Mouse (Mus musculus): ENCODE measurements around the gene Gm42791.

The Gm42791 gene

GRCm38 (mm10) chr5:149007295-149007646, 12.3 kb upstream of the Gm42791 start:
- no peak for DNase-seq

GRCm38 (mm10) chr5:149006362-149007294, 11.7 kb upstream of the Gm42791 start:
- DNase-seq: peak; percentile 93 to 97

GRCm38 (mm10) chr5:149005701-149006361, 10.9 kb upstream of the Gm42791 start:
- DNase-seq: peak in 1 of 2 experiments; percentile 29

- peak; percentile 37 to 61 for DNase-seq
These were observed 10.1 kb upstream of the Gm42791 start for GRCm38 (mm10) chr5:149005083-149005482.

GRCm38 (mm10) chr5:149003137-149003536, 8.2 kb upstream of the Gm42791 start:
- DNase-seq: no peak

- DNase-seq: no peak
These were observed 7.8 kb upstream of the Gm42791 start for GRCm38 (mm10) chr5:149002803-149003115.

GRCm38 (mm10) chr5:149002034-149002802, 7.3 kb upstream of the Gm42791 start:
- no peak for DNase-seq

GRCm38 (mm10) chr5:148999802-149000201, 4.9 kb upstream of the Gm42791 start:
- no peak for DNase-seq

GRCm38 (mm10) chr5:148998512-148998911, 3.6 kb upstream of the Gm42791 start:
- no peak for DNase-seq

- peak; percentile 36 to 47 for DNase-seq
These were observed 1.7 kb upstream of the Gm42791 start for GRCm38 (mm10) chr5:148996709-148997037.

GRCm38 (mm10) chr5:148995962-148996708, 1.2 kb upstream of the Gm42791 start:
- peak; percentile 39 to 46 for DNase-seq

GRCm38 (mm10) chr5:148994311-148994705, 639 bp downstream of the Gm42791 start:
- no peak for DNase-seq

- no peak for DNase-seq
These were observed 2.3 kb downstream of the Gm42791 start for GRCm38 (mm10) chr5:148992598-148992997.

GRCm38 (mm10) chr5:148990891-148991311, 4.0 kb downstream of the Gm42791 start:
- DNase-seq: no peak

GRCm38 (mm10) chr5:148989480-148989879, 5.5 kb downstream of the Gm42791 start:
- DNase-seq: peak in 1 of 2 experiments; percentile 44

- DNase-seq: no peak
These were observed 10.0 kb downstream of the Gm42791 start for GRCm38 (mm10) chr5:148984961-148985360.

- no peak for DNase-seq
These were observed 11.3 kb downstream of the Gm42791 start for GRCm38 (mm10) chr5:148983696-148984095.

GRCm38 (mm10) chr5:148983108-148983664, 11.8 kb downstream of the Gm42791 start:
- DNase-seq: peak in 1 of 2 experiments; percentile 52

GRCm38 (mm10) chr5:148982396-148982795, 12.6 kb downstream of the Gm42791 start:
- no peak for DNase-seq

- peak in 1 of 2 experiments; percentile 50 for DNase-seq
These were observed 14.3 kb downstream of the Gm42791 start for GRCm38 (mm10) chr5:148980607-148981006.

GRCm38 (mm10) chr5:148978458-148979165, 16.3 kb downstream of the Gm42791 start:
- DNase-seq: peak; percentile 60 to 67

All from thymus, postnatal 36 days (tissue).